Mouse (Mus musculus) E14TG2a.4 (cell line): ENCODE data around the gene Nos1ap.

ENCODE experiments used
- CTCF ChIP-seq: conservative IDR thresholded peaks from 2 replicates; pipeline ENCODE4 v1.5.1; 2014; ENCODE audit warnings: low read length
- NANOG ChIP-seq: IDR thresholded peaks from 2 replicates; pipeline ENCODE4 v1.6.1; 2014; ENCODE audit warnings: borderline replicate concordance, low read length, mixed read lengths
- POU5F1 ChIP-seq: IDR thresholded peaks from 2 replicates; pipeline ENCODE4 v1.6.1; 2014; ENCODE audit warnings: low read length, borderline replicate concordance

DNA sequence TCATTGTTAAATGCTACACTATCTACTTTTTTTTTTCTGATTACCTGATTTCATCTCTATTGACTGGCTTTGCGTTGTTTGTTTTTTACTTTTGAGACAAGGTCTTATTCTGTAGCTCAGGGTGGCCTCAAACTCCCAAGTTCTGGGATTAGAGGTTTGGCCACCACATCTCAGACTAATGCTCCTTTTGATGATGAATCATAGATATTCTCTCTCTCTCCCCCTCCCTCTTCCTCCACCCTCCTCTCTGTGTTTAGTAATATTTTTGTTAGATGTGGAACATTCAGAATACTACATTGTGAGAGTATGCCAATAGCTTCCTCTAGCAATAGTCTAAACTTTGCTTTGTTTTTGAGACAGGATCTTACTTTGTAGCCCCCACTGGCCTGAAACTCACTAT lies 33.8 kb upstream of the Nos1ap start:
- TF ChIP-seq CTCF (no peak), NANOG (no peak), POU5F1 (no peak)
